Mouse (Mus musculus): Measurements from ENCODE around the gene Fcgrt.
A peak's percentile ranks its signal among the peaks of the same experiment; 100 is the strongest.

Fcgrt gene

DNA sequence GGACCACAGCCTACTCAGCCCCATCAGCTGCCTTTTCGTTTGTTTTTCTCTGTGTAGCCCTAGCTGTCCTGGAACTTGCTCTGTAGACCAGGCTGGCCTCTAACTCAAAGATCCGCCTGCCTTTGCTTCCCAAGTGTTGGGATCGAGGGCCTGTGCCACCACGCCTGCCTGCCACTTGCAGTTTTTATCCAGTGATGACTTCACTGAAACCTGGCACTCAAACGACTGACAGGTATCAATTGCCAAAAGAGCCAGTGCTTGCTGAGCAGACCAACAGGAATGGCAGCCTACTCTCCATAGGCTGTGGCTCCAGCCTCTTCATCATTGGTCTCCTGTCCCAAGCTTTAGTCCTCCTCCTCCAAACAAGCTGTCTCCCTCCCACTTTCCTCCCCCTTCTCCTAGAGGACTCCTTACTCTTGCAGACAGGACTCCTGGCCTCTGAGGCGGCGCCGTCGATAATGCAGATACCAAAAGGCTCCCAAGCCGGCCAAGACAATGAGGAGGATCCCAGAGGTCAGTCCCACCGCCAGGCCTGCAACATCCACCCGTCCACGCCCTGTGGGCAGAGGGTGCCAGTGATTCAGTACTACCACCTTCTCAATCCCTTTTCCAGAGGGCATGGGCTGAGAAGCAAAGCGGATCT, 47.2 kb downstream of the Fcgrt start:
- no peak for DNase-seq (ENCODE audit: low read depth, low spot score)

DNA sequence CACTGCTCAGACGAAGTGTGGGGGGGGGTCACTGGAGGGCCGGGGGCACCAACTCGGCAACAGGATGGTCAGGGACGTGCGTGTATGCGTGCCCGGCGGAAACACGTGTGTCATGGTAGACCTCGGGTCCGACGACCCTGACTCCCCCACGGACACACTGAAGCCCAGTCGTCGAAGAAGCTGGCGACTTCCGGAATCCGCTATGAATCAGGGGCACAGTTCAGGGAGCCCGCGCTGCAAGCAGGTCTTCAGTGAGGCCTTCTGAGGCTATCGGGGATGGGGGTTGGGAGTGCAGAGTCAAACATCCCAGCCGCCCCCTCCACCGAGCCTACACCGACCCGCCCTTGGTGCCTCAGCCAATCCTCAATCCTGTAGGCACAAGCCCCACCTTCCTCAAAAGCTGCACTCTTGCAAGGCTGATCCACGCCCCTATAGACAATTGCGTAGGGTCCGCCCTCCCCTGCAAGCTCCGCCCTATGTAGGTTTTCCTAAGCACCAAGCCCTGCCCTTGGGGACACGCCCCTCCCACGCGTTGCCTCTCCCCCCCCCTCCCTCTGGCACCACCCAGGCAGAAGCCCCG, 49.6 kb downstream of the Fcgrt start:
- DNase-seq (ENCODE audit: low read depth, low spot score): peak; percentile 98

DNA sequence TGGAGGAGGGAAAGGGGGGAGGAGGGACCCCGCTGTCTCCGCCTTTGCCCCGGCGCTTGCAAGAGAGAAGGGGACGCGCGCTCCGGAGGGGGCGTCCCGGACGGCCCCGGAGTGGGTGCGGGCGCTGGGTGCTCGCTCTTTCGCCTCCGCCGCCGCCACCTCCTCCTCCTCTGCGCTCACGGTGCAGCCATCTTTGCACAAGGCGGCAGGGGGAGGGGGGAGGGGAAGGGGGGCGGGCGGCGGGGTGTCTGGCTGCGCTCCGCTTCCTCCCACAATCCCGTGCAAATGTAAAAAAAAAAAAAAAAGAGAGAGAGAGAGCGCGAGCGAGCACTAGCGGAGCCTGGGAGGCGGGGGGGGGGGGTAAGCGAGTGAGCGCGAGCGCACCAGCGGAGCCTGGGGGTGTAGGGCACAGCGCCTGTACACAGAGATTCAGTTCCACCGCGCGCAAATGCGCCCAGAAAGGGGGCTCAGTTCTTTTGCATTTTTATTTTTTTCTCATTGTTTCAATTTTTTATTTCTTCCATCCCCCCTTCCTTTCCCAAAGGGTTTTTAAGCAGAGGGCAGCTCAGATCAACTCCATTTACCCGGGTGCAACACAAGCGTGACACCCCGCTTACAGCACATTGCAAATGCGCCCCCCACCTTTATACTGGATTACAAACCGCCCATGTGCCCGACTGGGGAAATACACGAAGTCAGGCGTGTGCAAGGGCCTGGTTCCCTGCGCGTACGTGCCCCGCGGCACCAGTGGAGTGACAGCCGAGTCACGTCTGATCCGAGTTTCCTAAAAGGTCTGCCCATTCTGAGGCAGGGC, 50.3 kb downstream of the Fcgrt start:
- peak; percentile 71 for DNase-seq (ENCODE audit: low read depth, low spot score)

DNA sequence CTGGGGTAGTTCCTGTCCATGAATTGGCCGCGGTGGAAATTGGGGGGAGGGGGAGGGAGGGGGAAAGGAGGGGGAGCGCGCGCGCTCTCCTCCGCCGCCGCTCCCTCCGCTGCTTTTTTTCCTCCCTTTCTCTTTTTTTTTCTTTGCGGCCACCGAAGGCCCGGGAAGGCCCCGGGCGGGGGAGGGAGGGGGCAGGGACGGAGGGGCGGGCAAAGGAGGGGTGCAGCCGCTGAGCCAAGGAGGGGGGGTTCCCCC, 50.9 kb downstream of the Fcgrt start, which contains the start of gene Prr12:
Gene Prr12 (minus strand): TSS at position 20 of the 255 bp plus-strand sequence.
- peak; percentile 66 for DNase-seq (ENCODE audit: low read depth, low spot score)

DNA sequence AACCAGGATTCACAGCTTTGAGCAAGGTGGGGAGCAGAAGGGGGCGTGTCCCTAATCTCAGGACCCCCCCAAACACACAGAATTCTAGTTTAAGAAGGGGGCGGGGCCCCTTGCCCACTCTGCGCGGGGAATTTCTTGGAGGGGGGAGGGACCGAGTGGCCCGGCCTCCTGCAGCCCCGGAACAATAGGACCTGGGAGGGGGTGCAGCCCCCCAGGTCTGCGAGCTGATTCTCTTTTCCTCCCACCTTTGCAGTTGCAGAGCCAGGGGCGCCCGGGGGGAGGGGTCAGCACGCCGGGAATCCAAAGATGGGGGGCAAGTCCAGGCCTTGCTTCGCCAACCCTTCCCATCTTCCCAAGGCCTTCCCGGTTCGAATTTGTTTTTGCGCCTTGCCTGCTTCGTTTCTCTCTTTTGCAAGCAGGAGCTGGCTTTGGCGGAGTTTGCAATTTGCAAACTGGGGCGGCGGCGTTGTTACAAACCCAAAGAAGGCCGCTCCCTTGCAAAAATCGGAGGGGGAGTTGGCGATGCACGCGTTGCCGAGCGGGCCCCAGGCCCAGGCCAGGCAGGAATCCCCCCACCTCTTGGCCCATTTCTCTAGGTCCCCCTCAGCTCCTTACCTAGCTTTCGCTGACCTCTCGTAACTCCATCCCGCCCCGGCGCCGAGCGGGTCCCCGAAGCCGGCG, 51.3 kb downstream of the Fcgrt start:
- no peak for DNase-seq (ENCODE audit: low read depth, low spot score)

DNA sequence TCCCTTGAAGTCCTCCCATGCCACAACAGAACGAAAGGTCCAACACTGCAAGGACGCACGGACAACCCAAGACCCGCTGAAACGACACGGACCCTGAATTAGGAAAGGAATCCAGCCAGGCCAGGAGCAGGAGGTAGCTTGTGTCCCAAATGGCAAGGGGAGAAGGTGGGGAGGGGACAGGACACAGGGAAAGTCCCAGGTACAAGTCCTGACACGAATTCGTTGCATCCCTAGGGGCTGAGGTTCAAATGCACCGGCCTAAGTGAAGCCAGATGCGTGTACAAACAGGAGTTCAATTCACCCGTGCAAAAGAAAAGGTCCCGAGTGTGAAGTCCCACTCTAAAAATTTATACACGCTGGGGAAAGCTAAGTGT, 52.1 kb downstream of the Fcgrt start:
- DNase-seq (ENCODE audit: low read depth, low spot score): no peak

DNA sequence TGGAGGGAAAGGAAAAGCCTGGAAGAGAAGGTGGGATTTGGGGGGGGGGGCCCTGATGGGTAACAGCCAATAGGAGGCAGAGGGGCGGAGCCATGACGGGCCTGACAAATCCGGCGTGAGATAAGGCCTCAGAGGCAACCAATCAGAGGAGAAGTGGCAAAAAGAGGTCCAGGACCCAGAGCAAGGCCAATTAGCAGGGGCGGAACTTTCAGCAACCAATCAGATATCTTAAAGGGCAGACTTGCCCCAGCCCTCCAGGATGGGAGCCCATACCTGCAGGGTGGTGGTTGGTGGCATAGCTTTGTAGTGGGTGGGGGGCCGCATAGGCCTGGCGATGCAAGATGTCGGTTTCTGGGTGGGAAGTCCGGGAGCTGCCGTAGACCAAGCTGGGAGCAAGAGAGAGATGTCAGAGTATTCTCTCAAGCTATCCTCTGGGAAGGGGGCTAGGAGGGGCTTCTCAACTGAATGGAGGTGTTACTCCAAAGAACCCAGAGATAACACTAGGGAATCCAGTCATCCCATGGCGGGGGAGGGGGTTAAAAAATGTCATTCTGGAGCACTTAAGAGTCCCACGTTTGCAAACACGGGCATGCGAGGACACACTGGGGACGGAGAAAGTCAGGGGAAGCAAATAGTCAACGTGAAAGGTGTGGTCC, 52.6 kb downstream of the Fcgrt start:
- peak; percentile 93 for DNase-seq (ENCODE audit: low read depth, low spot score)

DNA sequence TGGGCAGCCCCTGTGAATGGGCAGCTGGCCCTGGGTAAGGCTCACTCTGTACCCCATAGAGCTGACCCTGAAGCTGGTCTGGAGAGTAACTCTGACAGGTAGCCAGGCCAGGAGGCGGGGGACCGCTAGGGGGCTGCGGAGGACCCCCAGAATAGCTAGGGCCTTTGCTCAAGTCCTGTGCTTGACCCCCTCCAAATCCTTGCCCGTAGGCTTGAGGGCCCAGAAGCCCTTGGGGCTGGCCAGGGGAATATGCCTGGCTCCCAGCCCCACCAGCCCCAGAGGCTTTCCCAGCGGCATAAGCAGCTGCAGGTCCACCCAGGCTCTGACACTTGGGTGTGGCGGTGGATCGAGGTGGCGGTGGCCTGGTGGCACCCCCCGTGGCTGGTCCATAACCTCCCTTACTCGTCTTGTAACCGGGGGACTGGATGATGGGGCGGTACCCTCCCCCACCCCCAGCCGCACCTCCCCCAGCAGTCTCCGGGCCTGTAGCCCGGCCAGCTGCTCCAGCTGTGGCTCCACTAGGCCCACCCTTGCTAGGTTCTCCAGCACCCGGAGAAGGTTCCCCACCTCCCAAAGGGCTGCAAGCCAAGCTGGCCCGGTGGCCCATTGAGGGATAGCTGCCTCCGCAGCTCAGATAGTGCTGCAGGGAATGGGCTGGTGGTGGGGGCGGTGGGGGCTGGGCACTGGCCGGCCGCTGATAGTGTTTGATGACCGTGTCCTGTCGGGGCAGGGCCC, 54.6 kb downstream of the Fcgrt start:
- no peak for DNase-seq (ENCODE audit: low read depth, low spot score)

DNA sequence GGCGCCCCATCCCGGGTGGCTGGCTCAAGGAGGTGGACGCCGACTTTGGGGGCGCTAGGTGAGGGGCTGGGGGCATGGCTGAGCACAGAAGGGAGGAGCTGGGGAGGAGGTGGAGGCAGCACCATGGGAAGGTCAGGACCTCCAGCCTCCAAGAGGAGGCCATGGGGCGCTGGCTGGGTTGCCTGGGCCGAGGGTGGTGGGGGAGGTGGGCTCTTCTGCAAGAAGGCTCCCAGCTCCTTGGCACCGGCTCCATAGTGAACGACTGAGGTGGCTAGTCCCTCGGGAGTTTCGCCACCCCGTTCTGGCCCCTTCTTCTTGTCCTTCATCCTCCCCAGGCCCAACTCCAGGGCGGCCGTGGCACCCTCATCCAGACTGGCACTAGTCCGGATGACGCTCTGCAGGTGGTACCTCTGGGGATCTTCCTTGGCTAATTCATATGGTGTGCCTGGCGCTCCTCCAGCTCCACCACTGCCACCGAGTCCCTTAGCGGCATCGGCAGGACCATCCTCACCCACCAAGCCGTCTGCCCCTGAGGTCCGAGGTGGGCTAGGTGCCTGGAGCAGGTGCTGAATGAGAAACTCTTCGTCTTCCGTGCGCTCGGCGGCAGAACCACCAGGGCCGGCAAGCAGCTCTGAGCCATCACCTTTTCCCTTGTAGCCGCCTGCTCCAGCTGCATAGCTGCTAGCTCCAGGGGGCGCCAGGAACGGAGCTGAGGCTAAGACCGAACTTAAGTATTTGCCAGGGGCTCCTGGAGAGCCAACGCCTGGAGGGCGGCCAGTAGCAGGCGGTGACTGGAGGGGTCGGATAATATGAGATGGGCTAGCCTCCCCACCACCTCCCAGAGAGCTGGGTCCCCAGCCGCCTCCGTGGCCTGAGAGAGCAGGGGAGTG, 55.4 kb downstream of the Fcgrt start:
- no peak for DNase-seq (ENCODE audit: low read depth, low spot score)

DNA sequence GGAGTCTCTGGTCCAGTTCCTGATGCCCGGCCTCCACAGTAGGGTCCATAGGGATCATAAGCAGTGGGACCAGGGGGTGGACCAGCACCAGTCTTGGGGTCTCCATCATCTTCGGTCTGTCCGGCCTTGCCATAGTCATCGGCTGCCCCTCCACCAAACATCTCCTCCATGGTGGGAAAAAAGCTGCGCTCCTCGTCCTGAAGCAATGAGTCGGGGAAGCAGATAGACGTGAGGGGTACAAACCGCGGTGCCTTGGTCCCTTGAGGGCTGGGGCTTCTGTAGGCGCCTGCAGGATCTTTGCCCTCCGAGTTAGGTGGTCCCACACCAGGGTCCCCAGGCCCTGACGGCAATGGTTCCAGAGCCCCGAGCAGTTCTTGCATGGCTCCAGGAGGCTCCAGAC, 56.2 kb downstream of the Fcgrt start:
- no peak for DNase-seq (ENCODE audit: low read depth, low spot score)

DNA sequence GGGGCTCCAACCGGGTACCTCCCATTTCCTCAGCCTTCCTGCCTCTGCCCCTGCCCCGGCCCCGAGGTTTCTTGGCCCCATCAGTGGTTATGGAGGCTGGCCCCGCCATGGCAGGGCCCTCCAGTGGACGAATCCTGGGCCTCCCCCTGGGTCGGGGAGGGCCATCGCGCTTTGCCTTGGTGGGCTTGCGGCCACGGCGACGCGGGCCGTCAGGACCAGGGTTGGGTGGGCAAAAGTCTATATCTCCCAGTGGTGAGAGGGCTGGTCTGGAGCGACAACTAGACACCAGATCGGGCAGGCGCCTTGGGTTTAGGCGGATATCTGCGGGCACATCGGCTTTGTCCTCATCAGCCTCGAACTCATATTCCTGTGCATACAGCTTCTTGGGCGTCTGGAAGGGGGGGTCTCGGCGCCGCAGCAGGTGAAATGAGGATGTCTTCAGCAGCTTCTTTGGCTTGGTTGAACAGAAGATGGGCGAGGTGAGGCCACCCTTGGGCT, 56.7 kb downstream of the Fcgrt start:
- no peak for DNase-seq (ENCODE audit: low read depth, low spot score)

DNA sequence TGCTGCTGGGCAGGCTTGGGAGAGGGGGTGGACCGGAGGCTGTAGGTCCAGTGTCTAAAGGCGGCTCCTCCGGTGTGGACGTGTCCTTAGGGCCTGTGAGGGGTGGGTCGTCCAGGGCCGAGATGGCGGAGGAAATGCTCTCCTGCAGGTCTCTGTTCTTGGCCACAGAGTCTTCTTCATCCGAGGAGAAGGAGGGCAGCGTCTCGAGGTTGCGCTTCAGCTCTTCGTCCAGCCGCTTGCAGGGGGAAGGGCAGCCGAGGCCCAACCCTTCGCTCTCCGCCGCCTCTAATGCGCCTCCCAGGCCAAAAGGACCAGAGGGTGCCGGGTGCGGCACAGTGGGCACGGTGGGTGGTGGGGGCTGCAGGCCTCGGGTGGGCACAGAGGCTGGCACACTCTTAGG, 57.9 kb downstream of the Fcgrt start:
- no peak for DNase-seq (ENCODE audit: low read depth, low spot score)

DNA sequence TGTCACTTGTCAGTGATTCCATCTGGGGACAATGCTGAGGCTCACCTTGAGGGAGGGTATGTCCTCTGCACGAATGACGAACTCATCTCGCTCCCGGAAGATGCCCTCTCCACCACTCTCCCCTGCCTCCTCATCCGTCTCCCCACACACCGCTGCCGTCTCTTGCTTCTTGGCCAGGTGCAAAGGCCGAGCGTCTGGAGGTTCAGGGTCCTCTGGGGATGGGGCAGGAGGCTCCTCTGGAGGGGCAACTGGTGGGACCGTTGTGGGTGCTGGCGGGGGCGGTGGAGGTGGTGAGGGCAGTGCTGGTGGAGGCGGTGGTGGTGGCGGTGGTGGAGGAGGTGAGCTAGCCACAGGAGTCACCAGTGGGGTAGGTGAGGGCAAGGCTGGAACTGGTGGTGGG, 60.3 kb downstream of the Fcgrt start:
- DNase-seq (ENCODE audit: low read depth, low spot score): no peak
